Mouse (Mus musculus) thymus, adult 2 months (tissue): ENCODE measurements around the gene Brsk1.

Experiments
- CTCF ChIP-seq: fragments of 200-500 bp; IDR thresholded peaks from 2 replicates; pipeline ENCODE4 v1.5.1; 2012; ENCODE audit warnings: mild to moderate bottlenecking, control low read depth, low read length, moderate library complexity, borderline replicate concordance; ENCODE audit not compliant: control insufficient read depth, poor library complexity, insufficient read depth; ENCODE audit errors: extremely low read depth
- POLR2A ChIP-seq: fragments of 200-500 bp; IDR thresholded peaks from 2 replicates; pipeline ENCODE4 v1.6.1; 2012; ENCODE audit warnings: mild to moderate bottlenecking, low read length, control low read depth, moderate library complexity; ENCODE audit not compliant: control insufficient read depth, poor library complexity, insufficient read depth; ENCODE audit errors: extremely low read depth

DNA sequence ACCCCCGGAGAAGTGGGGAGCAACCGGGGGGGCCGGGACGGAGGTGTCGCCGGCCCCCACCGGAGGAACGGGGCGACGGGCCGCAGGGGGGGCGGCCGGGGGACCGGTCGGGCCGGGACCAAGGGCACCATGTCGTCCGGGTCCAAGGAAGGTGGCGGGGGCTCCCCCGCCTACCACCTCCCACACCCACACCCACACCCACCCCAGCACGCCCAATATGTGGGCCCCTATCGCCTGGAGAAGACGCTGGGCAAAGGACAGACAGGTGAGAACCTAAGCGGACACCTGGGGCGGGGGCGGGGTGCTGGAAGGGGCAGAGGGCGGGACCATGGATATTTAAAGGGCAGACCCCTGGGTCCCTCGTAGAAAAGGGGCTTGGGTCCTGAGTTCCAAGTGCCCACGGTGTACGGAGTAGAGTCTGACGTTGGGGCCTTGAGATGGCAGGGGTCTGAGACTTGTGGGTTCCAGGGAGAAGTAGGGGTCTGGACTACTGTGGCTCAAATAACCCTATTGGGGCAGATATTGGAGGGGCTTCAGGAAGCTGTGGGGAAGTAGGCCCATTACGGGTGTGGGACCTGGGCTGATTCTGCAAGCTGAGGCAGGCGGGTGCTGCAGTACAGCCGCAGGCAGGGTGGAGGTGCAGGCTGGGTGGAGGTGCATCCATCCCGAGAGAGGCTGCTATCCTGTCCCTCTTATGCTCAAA is 698 bp downstream of the Brsk1 start:
- TF ChIP-seq POLR2A (no peak), CTCF (no peak)
